Mouse (Mus musculus) stomach, embryonic 14.5 days (tissue): ENCODE data around the gene Col5a1. TPM values are rescaled to one million over a fixed set of nuclear protein-coding genes. Genes with fewer than 3 reads are reported as not detected.

ENCODE experiments used
- ATAC-seq: fragments of 200-750 bp; cut with Nextera tagmentation; 2 replicates; pipeline ENCODE4 v1.8.0; 2017; ENCODE audit warnings: low read depth, moderate TSS enrichment; ENCODE audit not compliant: insufficient number of reproducible peaks, insufficient read depth, low FRiP score
- H3K27ac ChIP-seq: fragments of 300-500 bp; sonication (generic); 2 replicates; pipeline ENCODE4 v1.5.1; 2014; ENCODE audit warnings: mild to moderate bottlenecking, low read length, moderate library complexity, mixed read lengths
- H3K27me3 ChIP-seq: fragments of 300-500 bp; sonication (generic); 2 replicates; pipeline ENCODE4 v1.6.1; 2014; ENCODE audit warnings: low read length, control low read depth, mixed read lengths; ENCODE audit not compliant: control insufficient read depth, insufficient read depth
- H3K36me3 ChIP-seq: fragments of 300-500 bp; sonication (generic); 2 replicates; pipeline ENCODE4 v1.6.1; 2014; ENCODE audit warnings: mild to moderate bottlenecking, control low read depth, low read length, moderate library complexity, mixed read lengths; ENCODE audit not compliant: control insufficient read depth, insufficient read depth
- H3K4me1 ChIP-seq: fragments of 300-500 bp; sonication (generic); 2 replicates; pipeline ENCODE4 v1.6.1; 2014; ENCODE audit warnings: low read length, control low read depth, mixed read lengths; ENCODE audit not compliant: control insufficient read depth, insufficient read depth
- H3K4me2 ChIP-seq: fragments of 300-500 bp; sonication (generic); replicated peaks from 2 replicates; pipeline ENCODE4 v1.6.1; 2014; ENCODE audit warnings: low read depth, low read length, control low read depth
- H3K4me3 ChIP-seq: fragments of 300-500 bp; sonication (generic); 2 replicates; pipeline ENCODE4 v1.5.1; 2014; ENCODE audit warnings: low read depth, low read length, control low read depth
- H3K9ac ChIP-seq: fragments of 300-500 bp; sonication (generic); replicated peaks from 2 replicates; pipeline ENCODE4 v1.6.1; 2014; ENCODE audit warnings: low read depth, mild to moderate bottlenecking, control low read depth, low read length, moderate library complexity, mixed read lengths
- H3K9me3 ChIP-seq: fragments of 300-500 bp; sonication (generic); 2 replicates; pipeline ENCODE4 v1.6.1; 2016; ENCODE audit warnings: low read depth, low read length, control low read depth; ENCODE audit not compliant: control insufficient read depth
- WGBS: fragments of 180-500 bp; shearing (Covaris S2); extraction: QIAGEN DNeasy Blood & Tissue Kit; methylation state at CpG from one replicate; pipeline ENCODE4 v1.1.7; 2014; 5-methylcytosine and 5-hydroxymethylcytosine counted together
- polyA plus RNA-seq: library from polyadenylated mRNA; unstranded; fragments of >200 nt; fragmentation: Nextera tagmentation; extraction: Ambion mirVana; gene quantifications from 2 replicates; pipeline ENCODE4 v1.2.1, GENCODE M21; 2014

Col5a1 gene
- polyA plus RNA-seq, result 160 and 167 TPM in 2 replicates

DNA sequence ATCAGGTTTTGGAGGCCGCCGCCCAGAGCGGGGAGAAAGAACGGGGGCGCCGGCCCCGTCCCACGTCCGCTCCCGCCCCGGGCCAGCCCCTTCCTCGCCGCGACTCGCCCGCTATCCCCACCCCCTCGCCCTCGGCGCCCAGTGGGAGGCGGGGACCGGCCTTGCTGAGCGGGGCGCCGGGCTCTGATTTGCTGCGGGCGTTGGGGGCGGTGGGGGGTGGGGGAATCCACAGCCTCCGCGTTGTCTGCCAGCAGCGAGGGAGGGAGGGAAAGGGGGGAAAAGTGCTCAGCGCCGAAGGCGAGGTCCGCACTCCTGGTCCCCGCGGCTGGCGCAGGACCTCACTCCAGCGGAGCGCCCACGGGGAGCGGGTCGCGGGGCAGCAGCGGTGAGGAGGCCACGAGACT is at the start of gene Col5a1:
Col5a1 (plus strand) TSS at position 278 of the 404 bp plus-strand sequence.
- Histone ChIP-seq H3K4me3 (peak within 1 kb of the TSS; percentile 86), H3K4me1 (peaks cover 34% of the 10 kb centered on the region), H3K27ac (peak within 1 kb of the TSS; percentile 94), H3K4me2 (peak within 1 kb of the TSS; percentile 89), H3K9ac (peak within 1 kb of the TSS; percentile 92), H3K27me3 (no peaks in the 10 kb centered on the region), H3K9me3 (no peaks in the 10 kb centered on the region), H3K36me3 (no peaks in the 10 kb centered on the region)
- 1% methylated on average over 43 of the region's 45 CpGs for WGBS
- peak; percentile 87 for ATAC-seq

- no peaks in the 10 kb centered on the region for H3K27me3 ChIP-seq
- ATAC-seq, result no peak
- no peak overlapping the region for H3K4me3 ChIP-seq
- H3K27ac ChIP-seq, result no peak overlapping the region
- peaks cover 17% of the 10 kb centered on the region for H3K4me1 ChIP-seq
- no peak overlapping the region for H3K4me2 ChIP-seq
- no peaks in the 10 kb centered on the region for H3K9me3 ChIP-seq
- no peak overlapping the region for H3K9ac ChIP-seq
- no peaks in the 10 kb centered on the region for H3K36me3 ChIP-seq
- whole genome bisulfite sequencing, result 81% methylated on average over 9 of the region's 9 CpGs
Measured at GRCm38 (mm10) chr2:27838112-27838511, 48.1 kb upstream of the Col5a1 start.

DNA sequence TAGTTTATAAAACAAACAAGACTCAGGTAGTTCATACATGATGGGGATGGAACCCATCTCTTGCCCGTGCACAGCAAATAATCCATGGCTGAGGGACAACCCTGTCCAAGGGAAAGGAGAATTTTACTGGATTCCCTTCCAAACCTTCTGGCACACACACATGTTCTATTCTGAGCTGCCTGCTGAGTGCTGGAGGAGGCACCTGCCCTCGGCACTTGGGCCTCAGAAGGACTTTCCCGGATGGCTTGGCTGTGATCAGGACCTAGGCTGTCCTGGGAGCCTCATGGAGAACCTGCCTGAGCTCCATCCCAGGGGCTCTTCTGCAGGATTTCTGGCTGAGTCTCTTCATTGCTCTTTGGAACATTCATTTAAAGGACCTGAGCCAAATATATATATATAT is 45.3 kb upstream of the Col5a1 start:
- no peak overlapping the region for H3K27ac ChIP-seq
- H3K4me1 ChIP-seq, result peaks cover 4% of the 10 kb centered on the region
- H3K9me3 ChIP-seq, result no peaks in the 10 kb centered on the region
- H3K36me3 ChIP-seq, result no peaks in the 10 kb centered on the region
- 59% methylated on average over 3 of the region's 3 CpGs for WGBS
- no peak overlapping the region for H3K4me3 ChIP-seq
- no peak for ATAC-seq
- H3K27me3 ChIP-seq, result no peaks in the 10 kb centered on the region
- no peak overlapping the region for H3K9ac ChIP-seq
- H3K4me2 ChIP-seq, result no peak overlapping the region

- Histone ChIP-seq H3K27me3 (no peaks in the 10 kb centered on the region), H3K4me2 (no peak overlapping the region), H3K4me1 (no peaks in the 10 kb centered on the region), H3K27ac (no peak overlapping the region), H3K9me3 (no peaks in the 10 kb centered on the region), H3K4me3 (no peak overlapping the region), H3K36me3 (no peaks in the 10 kb centered on the region), H3K9ac (0 out of 2 replicates have a peak overlapping the region, but pooled peaks have one; percentile 3)
- no peak for ATAC-seq
- 71% methylated on average over 13 of the region's 13 CpGs for WGBS
Measured at GRCm38 (mm10) chr2:27842893-27843292, 43.3 kb upstream of the Col5a1 start.

DNA sequence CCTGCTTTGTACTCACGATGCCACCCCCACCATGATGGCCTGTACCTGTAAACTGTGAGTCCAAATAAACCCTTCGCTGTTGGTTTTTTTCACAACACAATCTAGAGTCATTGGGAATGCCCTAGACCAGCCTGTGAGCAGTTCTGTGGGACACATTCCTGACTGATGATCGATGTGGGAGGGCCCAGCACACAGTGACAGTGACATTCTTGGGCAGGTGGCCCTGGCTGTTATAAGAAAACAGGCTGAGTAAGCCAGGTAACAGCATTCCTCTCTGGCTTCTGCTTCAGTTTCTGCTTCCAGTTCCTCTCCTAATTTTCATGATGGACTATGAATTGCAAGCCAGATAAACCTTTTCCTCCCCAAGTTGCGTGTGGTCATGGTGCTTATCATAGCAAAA is 41.3 kb upstream of the Col5a1 start:
- Histone ChIP-seq H3K27ac (no peak overlapping the region), H3K9ac (no peak overlapping the region), H3K4me3 (no peak overlapping the region), H3K4me2 (no peak overlapping the region), H3K4me1 (0 out of 2 replicates have a peak, but pooled peaks cover 4% of the 10 kb centered on the region), H3K36me3 (no peaks in the 10 kb centered on the region), H3K27me3 (no peaks in the 10 kb centered on the region), H3K9me3 (no peaks in the 10 kb centered on the region)
- WGBS, result 82% methylated on average over 4 of the region's 4 CpGs
- ATAC-seq, result no peak

GRCm38 (mm10) chr2:27847001-27847400 is 39.2 kb upstream of the Col5a1 start:
- WGBS, result 67% methylated on average over 5 of the region's 5 CpGs
- Histone ChIP-seq H3K4me2 (no peak overlapping the region), H3K4me1 (0 out of 2 replicates have a peak, but pooled peaks cover 4% of the 10 kb centered on the region), H3K4me3 (no peak overlapping the region), H3K36me3 (no peaks in the 10 kb centered on the region), H3K27ac (no peak overlapping the region), H3K27me3 (no peaks in the 10 kb centered on the region), H3K9ac (no peak overlapping the region), H3K9me3 (no peaks in the 10 kb centered on the region)
- no peak for ATAC-seq

DNA sequence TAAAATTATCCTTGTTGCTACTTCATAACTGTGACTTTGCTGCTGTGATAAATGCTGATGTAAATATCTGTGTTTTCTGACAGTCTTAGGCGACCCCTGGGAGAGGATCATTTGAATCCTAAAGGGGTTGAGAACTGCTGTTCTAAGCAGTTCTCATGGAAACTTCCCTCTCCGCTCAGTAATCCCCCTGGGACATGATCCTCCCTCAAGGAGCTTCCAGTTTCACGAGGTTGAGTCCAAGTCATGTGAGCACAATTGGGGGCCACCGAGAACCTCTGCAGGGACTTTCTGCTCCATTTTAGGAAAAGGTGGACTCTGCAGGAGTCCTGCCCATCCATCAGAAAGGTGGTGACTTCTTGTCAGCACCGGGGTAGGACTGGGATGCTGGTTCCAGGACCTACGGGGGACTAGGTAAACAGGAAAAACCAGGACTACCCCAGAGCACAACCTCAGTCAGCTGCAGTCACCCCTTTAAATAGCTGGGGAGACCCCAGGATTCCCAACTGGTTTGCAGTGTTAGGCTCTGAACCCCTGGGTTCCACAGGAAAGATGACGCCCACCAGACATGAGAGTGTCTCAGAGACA is 38.3 kb upstream of the Col5a1 start:
- H3K4me2 ChIP-seq, result no peak overlapping the region
- 0 out of 2 replicates have a peak, but pooled peaks cover 4% of the 10 kb centered on the region for H3K4me1 ChIP-seq
- 58% methylated on average over 7 of the region's 7 CpGs for WGBS
- ATAC-seq, result no peak
- no peaks in the 10 kb centered on the region for H3K36me3 ChIP-seq
- no peak overlapping the region for H3K9ac ChIP-seq
- H3K4me3 ChIP-seq, result no peak overlapping the region
- no peaks in the 10 kb centered on the region for H3K9me3 ChIP-seq
- H3K27me3 ChIP-seq, result no peaks in the 10 kb centered on the region
- H3K27ac ChIP-seq, result peak overlapping the region; percentile 75; the same call in 1 of the 2 replicates

- Histone ChIP-seq H3K4me2 (no peak overlapping the region), H3K9me3 (no peaks in the 10 kb centered on the region), H3K4me1 (0 out of 2 replicates have a peak, but pooled peaks cover 4% of the 10 kb centered on the region), H3K36me3 (no peaks in the 10 kb centered on the region), H3K27me3 (no peaks in the 10 kb centered on the region), H3K27ac (peak overlapping the region; percentile 75; the same call in 1 of the 2 replicates), H3K4me3 (no peak overlapping the region), H3K9ac (no peak overlapping the region)
- 40% methylated on average over 5 of the region's 5 CpGs for WGBS
- peak; percentile 33; the same call in 1 of the 2 replicates for ATAC-seq
Measured at GRCm38 (mm10) chr2:27848466-27848865, 37.8 kb upstream of the Col5a1 start.
